Mouse (Mus musculus) erythroblast, embryonic 14.5 days (primary cell): ENCODE results near the gene Med13.

Experiments used
- GATA1 ChIP-seq: IDR thresholded peaks from 2 replicates; pipeline ENCODE4 v1.6.1; 2012; ENCODE audit warnings: low read length, inconsistent platforms, mixed read lengths
- TAL1 ChIP-seq: IDR thresholded peaks from 3 replicates; pipeline ENCODE4 v1.6.1; 2012; ENCODE audit warnings: low read length, inconsistent platforms, mixed read lengths

DNA sequence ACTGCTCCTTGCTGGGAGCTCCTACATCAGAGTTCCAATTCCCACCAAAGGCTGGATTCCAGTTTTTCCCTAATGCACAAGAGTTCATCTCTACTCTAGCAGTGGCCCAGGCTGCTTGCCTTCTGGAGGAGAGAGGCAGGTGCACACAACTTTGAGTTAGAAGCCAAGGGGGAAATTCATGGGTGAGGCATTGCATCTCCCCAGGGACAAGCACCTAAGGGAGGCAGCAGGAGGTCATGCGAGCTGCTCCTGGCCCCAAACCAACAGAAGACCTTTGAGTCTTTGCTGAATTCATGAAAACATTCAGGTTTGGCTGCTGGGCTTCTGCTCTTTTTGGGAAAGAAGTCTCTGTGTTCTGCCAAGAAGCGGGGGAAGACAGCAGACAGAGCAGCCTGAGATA lies 46.4 kb upstream of the Med13 start:
- TF ChIP-seq GATA1 (no peak), TAL1 (no peak)
